Mouse (Mus musculus) left cerebral cortex, adult 8-10 months (tissue): ENCODE data around the gene Atp8a2. TPM values are rescaled to one million over a fixed set of nuclear protein-coding genes. Genes with fewer than 3 reads are reported as not detected.

Source experiments
- DNase-seq, 2 experiments: peaks; one replicate each; pipeline ENCODE4 v3.0.0; 2022; ENCODE audit warnings: low spot score in 2 of 2
- total RNA-seq, 4 experiments: library from RNA; stranded (reverse); gene quantifications; 2 replicates each; pipeline ENCODE4 v1.2.4; 2022

Gene Atp8a2
- total RNA-seq, result 10 to 100 TPM; 54.2 to 72.9 (median 63.0) TPM

DNA sequence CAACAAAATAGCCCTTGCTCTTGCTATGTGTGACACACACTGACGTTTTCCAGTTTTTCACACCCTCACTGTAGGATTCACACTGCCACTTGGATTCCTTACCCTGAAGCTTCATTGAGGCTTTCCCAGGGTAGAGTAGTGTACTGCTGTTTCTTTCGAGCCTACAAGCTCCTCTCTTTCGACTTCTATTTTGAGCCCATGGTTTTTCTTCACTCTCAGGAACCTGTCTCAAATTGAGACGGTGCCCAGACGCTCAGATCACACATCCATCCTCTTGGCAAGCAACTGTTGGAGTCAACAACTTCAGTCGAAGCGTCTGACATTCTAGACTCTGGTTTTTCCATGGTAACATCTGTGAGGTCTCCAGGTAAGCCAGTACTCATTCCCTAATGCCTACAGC, at the start of gene Atp8a2:
Gene Atp8a2, minus strand, starts transcription at position 296 of the 400 bp plus-strand sequence.
- DNase-seq, result peak in 1 of 2 experiments; percentile 32

DNA sequence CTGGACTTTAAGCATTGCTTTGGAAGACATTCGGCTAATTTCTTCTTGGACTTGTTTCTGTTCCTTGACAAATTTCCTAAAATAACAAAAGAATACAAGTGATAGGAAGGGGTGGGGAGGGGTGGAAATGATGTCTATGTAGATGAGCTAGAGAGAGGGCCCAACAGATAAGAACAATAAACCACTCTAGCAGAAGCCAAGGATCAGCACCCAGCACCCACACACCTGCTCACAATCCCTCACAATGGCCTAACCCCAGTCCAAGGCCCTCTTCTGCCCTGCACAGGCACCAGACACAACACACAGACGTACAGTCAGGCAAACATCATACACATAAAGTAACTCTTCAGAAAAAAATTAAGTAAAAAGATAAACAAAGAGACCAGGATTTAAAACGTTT, 41.6 kb upstream of the Atp8a2 start:
- no peak for DNase-seq

DNA sequence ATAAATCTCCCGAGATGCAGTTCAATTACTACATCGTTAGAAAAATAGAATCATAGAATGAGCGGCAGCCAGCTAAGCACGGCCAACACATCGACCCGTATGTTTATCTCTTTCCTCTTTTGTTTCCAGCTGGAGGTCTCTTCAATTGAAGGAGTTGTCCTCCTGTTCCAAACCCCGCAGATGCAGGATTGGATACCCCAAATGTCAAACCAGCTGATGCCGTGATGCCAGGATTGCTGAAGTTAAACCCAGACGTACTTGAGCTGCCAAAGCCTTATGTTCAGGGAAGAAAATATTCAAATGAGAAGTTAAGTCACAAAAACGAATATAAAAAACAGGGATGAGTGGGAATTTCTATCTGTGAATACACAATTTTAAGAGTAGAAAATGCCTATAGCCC, 22.9 kb upstream of the Atp8a2 start:
- DNase-seq, result no peak

DNA sequence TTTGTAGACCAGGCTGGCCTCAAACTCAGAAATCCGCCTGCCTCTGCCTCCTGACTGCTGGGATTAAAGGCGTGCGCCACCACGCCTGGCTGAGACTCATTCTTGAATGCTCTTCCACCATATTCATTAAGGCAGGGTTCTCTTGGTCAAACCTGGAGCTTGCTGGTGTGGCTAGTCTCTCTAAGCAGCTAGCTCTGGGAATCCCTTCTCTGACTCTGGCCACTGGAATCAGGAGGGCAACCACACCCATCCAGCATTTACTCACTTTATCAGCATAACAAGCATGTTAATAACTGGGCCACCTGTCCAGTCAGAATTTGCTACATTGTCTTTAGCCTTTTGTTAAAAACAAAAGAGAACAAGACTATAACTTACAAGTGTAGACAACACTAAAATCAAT, 20.6 kb upstream of the Atp8a2 start:
- no peak for DNase-seq

DNA sequence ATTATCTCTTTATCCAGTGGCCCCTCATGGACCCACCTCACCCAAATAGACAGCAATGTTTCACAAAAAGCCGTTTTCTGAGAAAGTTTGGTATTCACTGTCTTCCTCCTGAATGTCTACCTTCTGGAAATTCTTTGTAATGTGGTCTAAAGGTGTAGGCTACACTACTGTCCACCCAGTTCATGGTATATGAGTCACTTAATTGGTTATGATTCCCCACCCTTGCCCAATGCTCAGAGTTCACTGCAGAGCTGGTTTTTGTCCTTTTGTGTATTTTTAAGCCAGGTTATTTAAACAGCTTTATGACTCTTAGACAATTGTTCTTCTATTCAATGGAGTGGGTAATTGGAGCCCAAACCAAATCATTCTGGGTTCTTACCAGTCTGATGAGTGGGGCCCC, 19.1 kb upstream of the Atp8a2 start:
- no peak for DNase-seq

DNA sequence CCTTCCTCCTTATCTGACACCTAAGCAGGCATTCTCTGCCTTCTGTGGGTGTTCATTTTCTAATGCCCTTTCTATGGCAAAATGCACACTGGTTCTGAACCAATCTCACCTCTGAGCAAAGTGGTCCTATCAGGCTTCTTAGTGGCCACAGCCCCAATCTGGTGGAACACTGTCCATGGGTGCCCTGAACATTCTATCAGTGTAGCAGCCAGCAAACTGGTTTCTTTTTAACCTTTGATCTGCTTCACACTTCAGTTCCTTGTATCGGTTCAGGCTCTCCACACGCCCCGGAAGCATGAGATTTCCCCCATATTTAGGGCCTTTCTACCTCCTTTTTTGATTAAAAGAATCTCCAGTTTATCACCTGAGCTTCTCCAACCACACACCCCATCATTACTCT, 18.0 kb upstream of the Atp8a2 start:
- DNase-seq, result no peak

DNA sequence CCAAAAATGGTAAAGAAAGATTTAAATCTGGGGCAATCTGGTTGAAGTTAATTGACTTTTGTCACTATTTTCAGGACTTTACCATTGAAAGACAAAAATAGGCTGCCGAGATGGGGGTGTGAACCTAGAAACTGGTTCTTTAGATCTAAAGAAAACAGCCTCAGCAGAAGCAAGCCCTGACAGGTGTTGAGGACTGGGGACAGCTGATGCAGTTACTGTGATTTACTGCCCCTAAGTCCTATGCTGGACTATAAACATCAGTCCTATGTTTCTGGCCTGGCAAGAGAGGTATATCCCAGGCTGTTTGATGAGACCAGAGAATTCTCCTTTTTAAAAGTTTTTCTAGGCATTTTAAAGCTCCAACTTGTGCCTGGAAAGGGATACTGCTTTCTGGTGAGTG, 17.1 kb upstream of the Atp8a2 start:
- DNase-seq, result no peak

DNA sequence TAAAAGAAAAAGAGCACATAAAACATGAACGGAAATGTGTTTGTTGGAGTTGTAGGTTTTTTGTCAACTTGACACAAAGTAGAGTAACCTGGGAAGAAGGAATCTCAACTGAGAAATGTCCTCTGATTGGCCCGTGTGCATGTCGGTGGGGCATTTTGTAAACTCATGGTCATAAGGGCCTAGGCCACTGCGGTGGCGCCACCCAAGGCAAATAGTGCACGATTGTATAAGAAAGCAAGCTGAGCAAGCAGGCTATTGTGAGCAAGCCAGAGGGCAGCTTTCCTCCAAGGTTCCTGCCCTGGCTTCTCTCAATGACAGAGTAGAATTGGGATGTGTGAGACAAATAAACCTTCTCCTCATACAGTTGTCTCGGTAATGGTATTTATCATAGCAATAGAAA, 12.2 kb upstream of the Atp8a2 start:
- no peak for DNase-seq

DNA sequence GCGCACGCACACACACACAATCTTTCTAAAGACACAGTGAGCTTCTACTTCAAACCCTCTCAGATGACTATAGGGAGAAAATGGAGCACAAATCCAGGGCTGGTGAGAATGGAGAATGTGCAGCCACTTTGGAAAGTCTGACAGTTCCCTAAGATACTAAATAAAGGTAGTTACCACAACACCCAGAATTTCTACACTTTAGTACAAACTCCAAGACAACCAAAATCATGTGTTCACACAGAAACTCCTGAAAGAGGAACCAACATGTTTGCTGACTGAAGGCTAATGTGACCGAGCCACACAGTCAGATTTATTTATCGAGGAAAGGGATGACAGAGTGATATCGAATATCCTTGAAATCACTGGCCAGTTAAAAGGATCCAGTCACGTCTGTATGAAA, 8.0 kb upstream of the Atp8a2 start:
- DNase-seq, result no peak

DNA sequence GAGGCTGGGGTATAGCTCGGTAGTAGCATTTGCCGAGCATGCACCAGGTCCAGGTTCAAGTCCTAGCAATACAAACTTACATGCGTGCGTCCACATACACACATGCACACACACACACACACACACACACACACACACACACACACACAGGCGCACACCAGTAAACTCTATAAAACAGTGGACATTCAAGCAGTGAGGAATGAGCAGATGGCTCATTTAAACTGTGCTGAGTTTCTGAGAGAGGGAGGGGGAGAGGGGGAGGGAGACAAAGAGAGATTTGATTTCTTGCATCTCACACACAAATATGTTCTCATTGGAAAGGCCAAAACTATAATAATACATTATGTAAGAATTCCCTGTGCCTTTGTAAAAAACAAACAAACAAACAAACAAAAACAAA, 980 bp downstream of the Atp8a2 start:
- no peak for DNase-seq

DNA sequence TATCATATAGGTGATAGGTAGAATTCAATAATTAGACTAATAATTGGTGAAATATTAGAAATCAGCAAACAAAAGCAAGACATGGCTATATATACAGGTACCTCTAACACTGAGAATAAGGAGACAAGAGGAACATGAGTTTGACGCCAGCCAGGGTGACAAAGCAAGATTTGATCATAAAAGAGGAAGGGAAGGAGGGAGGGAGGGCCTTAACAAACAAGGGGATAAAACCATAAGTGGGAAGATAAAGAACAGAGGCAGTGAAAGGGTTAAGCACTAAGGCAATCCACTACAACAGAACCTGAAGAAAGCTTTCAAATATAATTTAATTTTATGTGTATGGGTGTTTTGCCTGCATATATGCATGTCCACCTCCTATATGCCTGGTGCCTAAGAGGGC, 2.4 kb downstream of the Atp8a2 start:
- no peak for DNase-seq

DNA sequence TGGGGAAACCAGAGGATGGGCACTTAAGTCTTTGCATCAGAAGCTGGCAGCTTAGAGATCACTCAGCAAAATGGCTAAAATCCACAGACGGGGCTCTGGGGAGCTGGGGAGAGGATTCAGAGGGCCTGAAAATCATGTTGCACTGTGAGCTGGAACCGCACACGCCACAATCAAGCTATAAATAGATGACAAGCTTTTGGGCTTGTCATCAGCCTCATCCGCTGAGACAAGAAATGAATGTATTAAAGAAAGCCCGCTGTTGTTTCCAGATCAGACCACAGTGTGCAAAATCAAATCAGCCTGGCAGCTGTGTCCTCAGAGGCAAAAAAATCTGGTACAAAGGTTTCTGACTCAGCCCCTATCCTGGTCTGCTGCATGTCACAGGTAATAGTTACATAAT, 7.2 kb downstream of the Atp8a2 start:
- DNase-seq, result no peak

DNA sequence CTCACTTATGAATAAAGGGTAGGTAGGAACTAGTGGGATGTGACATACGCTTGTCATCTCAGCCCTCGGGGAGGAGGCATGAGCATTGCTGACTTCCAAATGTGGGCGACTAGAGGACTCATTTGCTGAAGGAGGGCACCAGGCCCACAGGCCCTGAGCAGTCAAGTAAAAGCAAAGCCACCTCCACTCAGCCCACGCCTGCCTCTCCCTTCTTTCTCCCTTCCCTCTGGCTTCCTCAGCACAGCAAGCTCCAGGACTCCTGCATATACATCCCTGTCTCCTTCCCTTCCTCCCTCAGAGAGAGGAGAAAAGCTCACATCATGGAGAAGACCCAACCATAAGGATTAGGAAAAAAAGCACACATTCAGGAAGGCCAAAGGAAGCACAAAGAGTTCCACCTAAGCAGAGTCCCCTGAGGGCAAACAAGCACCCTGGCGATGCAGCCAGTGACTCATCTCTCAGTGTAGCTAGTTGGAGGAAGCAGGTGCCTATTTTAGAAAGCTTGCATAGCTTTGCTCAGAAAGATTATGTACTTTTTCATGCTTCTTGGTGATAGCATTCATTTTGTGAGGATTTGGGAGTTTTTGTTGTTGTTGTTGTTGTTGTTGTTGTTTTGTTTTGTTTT, 8.7 kb downstream of the Atp8a2 start:
- peak; percentile 47 to 60 for DNase-seq

DNA sequence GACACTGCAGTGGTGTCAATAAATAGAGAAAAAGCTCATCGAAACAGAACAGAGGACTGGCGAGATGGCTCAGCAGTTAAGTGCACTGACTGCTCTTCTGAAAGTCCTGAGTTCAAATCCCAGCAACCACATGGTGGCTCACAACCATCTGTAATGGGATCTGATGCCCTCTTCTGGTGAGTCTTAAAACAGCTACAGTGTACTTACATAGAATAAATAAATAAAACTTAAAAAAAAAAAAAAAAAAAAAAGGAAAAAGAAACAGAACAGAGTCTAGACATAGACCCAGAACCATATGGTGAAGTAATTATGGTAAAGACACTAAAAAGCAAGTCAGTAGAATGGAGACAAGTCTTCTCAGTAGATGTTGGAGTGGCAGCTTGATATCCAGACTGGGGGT, 15.7 kb downstream of the Atp8a2 start:
- no peak for DNase-seq

DNA sequence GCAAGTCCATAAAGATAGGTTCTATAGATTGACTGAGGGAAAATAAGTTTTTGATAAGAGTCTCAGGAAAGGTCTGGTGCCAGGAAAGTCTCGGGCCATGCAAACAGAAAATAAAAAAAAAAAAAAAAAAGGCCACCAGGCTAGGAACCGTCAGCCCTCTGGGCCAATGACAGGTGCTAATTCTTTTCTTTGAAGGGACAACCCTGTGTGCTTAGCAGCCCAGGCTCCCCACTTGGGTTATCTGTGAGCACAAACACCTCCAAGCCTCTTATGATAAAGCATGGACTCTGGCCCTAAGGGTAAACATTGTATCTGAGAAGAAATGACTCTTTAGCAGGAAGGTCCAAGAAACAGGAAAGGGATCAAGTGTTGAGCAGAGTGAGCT, 18.4 kb downstream of the Atp8a2 start:
- no peak for DNase-seq

DNA sequence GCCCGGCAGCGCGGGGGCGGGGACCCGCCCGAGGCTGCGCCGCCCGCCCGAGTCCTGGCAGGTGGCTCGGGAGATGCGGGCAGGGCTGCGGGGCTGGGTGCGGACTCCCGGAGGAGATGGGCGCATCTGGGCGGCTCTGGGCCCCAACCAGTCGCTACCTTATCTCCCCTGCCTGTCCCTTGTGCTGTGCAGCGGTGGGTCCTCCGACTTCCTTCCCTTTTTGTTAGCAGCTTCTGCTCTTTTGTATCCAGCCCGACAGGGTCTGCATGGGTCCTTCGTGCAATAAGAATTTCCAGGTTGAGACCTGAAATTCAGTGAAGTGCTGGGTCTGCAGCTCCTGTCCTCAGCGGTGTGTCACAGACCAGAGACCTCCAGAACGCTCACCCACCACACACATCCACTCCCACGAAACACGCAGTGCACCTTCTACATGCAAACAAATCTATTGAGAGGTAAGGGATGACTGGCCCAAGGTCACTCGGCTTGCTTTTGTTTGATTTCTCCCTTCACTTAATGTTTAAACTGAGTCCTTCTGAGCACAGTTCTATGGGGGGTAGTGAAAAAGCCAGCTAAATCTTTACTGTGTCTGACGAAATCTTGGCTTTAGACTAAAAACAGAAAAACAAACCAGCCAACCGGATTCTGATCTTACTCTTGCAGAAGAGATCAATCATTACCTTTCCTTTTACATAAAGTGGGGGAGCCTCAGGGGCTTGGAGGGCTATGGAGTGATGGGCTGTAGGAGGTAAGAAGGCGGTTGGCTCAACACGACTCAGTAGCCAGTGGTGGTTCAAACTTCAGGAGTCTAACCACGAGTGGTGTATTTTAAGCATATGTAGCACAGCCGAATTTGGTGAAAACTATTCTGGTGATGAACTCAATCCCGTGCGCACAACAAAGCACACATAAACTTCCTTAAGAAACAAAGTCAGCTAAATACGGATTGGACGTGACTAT, 19.1 kb downstream of the Atp8a2 start:
- peak; percentile 42 to 53 for DNase-seq

DNA sequence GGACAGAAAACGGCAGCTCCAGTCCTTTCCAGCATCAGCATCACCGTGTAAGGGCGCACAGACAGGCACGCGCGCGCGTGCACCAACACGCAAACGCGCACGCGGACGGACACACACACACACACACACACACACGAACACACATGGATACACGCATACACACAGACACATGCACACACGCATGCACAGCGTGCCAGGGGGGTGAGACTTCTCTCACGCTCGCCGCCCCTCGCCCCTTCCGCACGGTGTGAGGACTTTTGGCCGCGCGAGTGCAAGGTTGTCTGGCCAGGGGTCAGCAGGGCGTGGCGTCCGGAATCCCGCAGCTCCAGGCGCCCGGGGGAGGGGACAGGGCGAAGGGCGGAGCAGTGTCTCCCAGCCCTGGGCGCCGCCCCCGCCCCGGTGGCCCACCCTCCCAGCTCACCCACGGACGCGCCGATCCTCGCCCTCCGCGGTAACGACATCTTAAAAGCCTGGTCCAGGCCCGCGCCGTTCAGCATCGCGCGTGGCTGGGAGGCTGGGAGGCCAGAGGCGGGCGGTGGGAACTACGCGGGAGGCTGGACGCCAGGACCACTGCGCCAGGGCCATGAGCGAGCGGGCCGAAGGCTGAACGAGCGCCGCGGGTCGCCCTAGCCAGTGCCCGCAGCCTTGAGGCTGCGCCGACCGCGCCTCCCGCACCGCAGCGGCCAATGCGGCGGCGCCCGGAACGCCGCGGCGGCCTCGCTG, 19.9 kb downstream of the Atp8a2 start:
- DNase-seq, result peak; percentile 45 to 80

DNA sequence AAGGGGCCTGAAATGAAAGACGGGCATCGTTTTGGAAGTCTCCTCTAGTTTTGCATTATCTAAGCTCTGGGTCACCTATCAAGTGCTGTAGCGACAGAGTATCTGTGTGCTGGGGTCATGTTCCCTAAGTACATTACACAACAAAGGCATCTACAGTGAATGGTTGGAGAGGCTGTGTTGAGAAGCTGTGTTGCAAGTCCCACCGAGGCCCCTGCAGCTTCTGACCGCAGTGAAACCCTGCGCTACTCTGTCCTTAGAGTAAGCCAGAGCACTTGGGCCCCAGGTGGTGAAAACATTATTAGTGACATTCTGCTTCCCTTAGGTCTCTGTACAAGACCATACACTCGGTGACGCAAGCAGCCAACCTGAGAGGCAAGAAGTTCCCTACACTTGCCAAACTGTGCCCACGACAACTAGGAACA, 20.5 kb downstream of the Atp8a2 start:
- DNase-seq, result no peak

DNA sequence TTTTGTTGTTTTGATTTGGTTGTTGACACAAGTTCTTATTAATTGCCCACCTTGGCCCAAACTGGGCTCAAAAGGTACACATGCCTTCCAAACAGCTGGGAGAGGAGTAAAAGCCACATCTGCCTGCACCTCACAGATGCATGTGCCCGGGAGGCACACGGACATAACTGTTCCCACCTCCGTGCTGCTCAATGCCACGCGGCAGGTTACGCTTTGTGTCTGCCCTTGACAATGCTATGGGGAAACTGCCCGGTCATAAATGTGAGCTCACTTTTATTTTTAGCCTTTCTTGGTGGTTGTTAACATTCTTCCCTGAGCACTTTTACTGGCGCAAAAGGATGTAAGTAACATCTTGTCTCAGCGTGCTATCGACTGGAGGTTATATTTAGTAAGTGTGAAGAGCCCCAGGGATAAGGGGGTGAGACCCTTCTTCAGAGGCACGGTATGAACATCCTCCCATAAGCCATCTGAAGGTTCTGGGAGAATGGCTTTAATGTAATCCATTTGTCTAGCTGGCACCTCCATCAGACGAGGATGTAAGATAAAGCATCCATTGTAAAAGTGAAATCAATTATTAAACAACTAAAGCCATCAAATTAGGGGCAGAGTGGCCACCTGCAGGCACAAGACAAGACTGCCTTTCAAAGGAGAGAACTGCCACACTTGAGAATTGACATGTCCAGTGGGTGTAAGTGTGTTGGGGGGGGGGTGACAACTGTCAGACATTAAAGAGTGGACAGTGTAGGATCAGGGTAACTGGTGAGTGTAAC, 24.5 kb downstream of the Atp8a2 start:
- DNase-seq, result no peak

DNA sequence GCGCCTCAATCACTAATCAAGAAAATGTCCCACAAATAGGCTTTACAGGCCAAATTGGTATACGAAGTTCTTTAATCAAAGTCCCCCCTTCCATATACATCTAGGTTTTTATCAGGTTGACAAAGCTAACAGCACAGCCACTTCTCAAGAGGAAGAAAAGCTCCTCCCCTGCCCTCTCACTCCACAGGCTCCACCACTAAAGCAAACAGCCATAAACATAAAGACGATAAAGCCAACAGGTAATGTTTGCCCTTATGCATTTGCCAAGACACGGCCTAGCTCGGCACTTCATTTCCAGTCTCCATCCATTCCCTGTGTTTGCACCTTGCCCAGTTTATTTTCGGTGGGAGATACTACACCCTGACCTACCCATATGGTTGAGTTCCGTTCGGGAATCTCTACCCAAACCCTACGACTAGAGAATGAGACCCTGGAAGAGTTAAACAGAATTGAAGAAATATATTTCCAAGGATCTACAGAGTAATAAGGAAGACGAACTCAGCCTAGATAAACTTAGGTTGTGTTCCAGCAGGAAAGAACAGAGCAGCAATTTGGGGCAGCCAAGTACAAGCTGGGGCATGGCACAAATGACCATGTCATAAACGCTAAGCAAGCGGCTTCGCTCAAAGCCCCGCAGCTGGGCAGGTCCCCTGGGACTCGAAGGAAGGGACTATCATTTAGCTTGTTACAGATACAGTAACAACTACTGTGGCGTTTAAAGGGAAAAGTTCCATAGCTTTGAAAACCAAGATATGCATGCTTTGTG, 26.0 kb downstream of the Atp8a2 start:
- DNase-seq, result no peak

DNA sequence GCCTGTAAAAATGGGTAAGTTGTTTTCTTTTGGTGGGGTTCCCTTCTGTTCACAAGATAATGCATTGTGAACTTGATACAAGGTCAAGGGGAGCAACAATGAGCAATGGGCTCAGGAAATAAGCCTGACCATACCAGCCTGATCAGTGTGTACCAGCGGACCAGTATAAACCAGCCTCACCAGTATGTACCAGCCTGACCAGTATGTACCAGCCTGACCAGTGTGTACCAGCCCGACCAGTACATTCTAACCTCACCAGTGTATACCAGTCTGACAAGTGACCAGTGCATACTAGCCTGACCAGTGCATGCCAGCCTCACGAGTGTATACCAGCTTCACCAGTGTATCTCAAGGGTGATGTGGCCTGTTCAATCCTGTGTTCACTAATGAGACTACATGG, 33.6 kb downstream of the Atp8a2 start:
- no peak for DNase-seq
